Mouse (Mus musculus) limb, embryonic 12.5 days (tissue): ENCODE data around the gene Zfp598. TPM values are rescaled to one million over a fixed set of nuclear protein-coding genes. Genes with fewer than 3 reads are reported as not detected.
A peak's percentile ranks its signal among the peaks of the same experiment; 100 is the strongest.

ENCODE experiments used
- ATAC-seq: fragments of 200-750 bp; cut with Nextera tagmentation; 2 replicates; pipeline ENCODE4 v1.8.0; 2017; ENCODE audit warnings: low read depth, moderate TSS enrichment; ENCODE audit not compliant: insufficient number of reproducible peaks, insufficient read depth, low FRiP score, low TSS enrichment
- H3K27ac ChIP-seq: fragments of 300-500 bp; sonication (generic); 2 replicates; pipeline ENCODE4 v1.5.1; 2016; ENCODE audit warnings: mild to moderate bottlenecking, moderate library complexity
- H3K27me3 ChIP-seq: fragments of 300-500 bp; sonication (generic); 2 replicates; pipeline ENCODE4 v1.6.1; 2016; ENCODE audit warnings: mild to moderate bottlenecking, moderate library complexity
- H3K36me3 ChIP-seq: fragments of 300-500 bp; sonication (generic); 2 replicates; pipeline ENCODE4 v1.6.1; 2016; ENCODE audit warnings: mild to moderate bottlenecking, moderate library complexity
- H3K4me1 ChIP-seq: fragments of 300-500 bp; sonication (generic); replicated peaks from 2 replicates; pipeline ENCODE4 v1.6.1; 2016
- H3K4me2 ChIP-seq: fragments of 300-500 bp; sonication (generic); 2 replicates; pipeline ENCODE4 v1.6.1; 2016; ENCODE audit warnings: mild to moderate bottlenecking, moderate library complexity
- H3K4me3 ChIP-seq: fragments of 300-500 bp; sonication (generic); replicated peaks from 2 replicates; pipeline ENCODE4 v1.5.1; 2016; ENCODE audit warnings: mild to moderate bottlenecking
- H3K9ac ChIP-seq: fragments of 300-500 bp; sonication (generic); replicated peaks from 2 replicates; pipeline ENCODE4 v1.6.1; 2016; ENCODE audit warnings: mild to moderate bottlenecking, moderate library complexity
- H3K9me3 ChIP-seq: fragments of 300-500 bp; sonication (generic); 2 replicates; pipeline ENCODE4 v1.6.1; 2016; ENCODE audit warnings: mild to moderate bottlenecking, moderate library complexity
- WGBS: fragments of 180-500 bp; shearing (Covaris S2); methylation state at CpG from one replicate; pipeline ENCODE4 v1.1.7; 2016; 5-methylcytosine and 5-hydroxymethylcytosine counted together
- polyA plus RNA-seq: library from polyadenylated mRNA; unstranded; fragments of >200 nt; fragmentation: Nextera tagmentation; extraction: Ambion mirVana; gene quantifications from 2 replicates; pipeline ENCODE4 v1.2.1, GENCODE M21; 2016

Zfp598 gene
- polyA plus RNA-seq, 1 experiment from 2014 or later: 24.5 TPM

- Histone ChIP-seq H3K27ac (peak overlapping the region; percentile 98), H3K9me3 (no peaks in the 10 kb centered on the region), H3K9ac (peak overlapping the region; percentile 40; the same call in 1 of the 2 replicates), H3K4me2 (0 out of 2 replicates have a peak overlapping the region, but pooled peaks have one; percentile 48), H3K36me3 (peaks cover 58% of the 10 kb centered on the region), H3K27me3 (no peaks in the 10 kb centered on the region), H3K4me3 (no peak overlapping the region), H3K4me1 (peaks cover 35% of the 10 kb centered on the region)
- WGBS: 93% methylated on average over 4 of the region's 4 CpGs
- no peak for ATAC-seq
Measured at GRCm38 (mm10) chr17:24638214-24638613, 31.3 kb upstream of the Zfp598 start.

- ATAC-seq: peak; percentile 22; the same call in 1 of the 2 replicates
- H3K9me3 ChIP-seq: no peaks in the 10 kb centered on the region
- peak overlapping the region; percentile 48 for H3K4me2 ChIP-seq
- H3K9ac ChIP-seq: peak overlapping the region; percentile 40; the same call in 1 of the 2 replicates
- whole genome bisulfite sequencing: 44% methylated on average over 9 of the region's 9 CpGs
- H3K27me3 ChIP-seq: no peaks in the 10 kb centered on the region
- peaks cover 35% of the 10 kb centered on the region for H3K4me1 ChIP-seq
- 0 out of 2 replicates have a peak overlapping the region, but pooled peaks have one; percentile 6 for H3K4me3 ChIP-seq
- peak overlapping the region; percentile 98 for H3K27ac ChIP-seq
- H3K36me3 ChIP-seq: peaks cover 58% of the 10 kb centered on the region
Measured at GRCm38 (mm10) chr17:24638840-24639239, 30.6 kb upstream of the Zfp598 start.

GRCm38 (mm10) chr17:24639571-24639988, 29.9 kb upstream of the Zfp598 start:
- peak; percentile 82 for ATAC-seq
- Histone ChIP-seq H3K4me2 (peak overlapping the region; percentile 48), H3K9ac (peak overlapping the region; percentile 57), H3K9me3 (no peaks in the 10 kb centered on the region), H3K27me3 (no peaks in the 10 kb centered on the region), H3K36me3 (peaks cover 61% of the 10 kb centered on the region), H3K4me3 (peak overlapping the region; percentile 6), H3K4me1 (peaks cover 43% of the 10 kb centered on the region), H3K27ac (peak overlapping the region; percentile 98)
- WGBS: 14% methylated on average over 5 of the region's 5 CpGs

- H3K9me3 ChIP-seq: no peaks in the 10 kb centered on the region
- H3K4me1 ChIP-seq: peaks cover 48% of the 10 kb centered on the region
- peak overlapping the region; percentile 57; the same call in 1 of the 2 replicates for H3K9ac ChIP-seq
- H3K4me2 ChIP-seq: peak overlapping the region; percentile 48
- H3K27me3 ChIP-seq: no peaks in the 10 kb centered on the region
- WGBS: 86% methylated on average over 7 of the region's 7 CpGs
- ATAC-seq: no peak
- peaks cover 66% of the 10 kb centered on the region for H3K36me3 ChIP-seq
- peak overlapping the region; percentile 98 for H3K27ac ChIP-seq
- no peak overlapping the region; the same call in 1 of the 2 replicates for H3K4me3 ChIP-seq
Measured at GRCm38 (mm10) chr17:24640119-24640518, 29.4 kb upstream of the Zfp598 start.

GRCm38 (mm10) chr17:24640581-24640980, 28.9 kb upstream of the Zfp598 start:
- peaks cover 53% of the 10 kb centered on the region for H3K4me1 ChIP-seq
- no peaks in the 10 kb centered on the region for H3K9me3 ChIP-seq
- no peak for ATAC-seq
- peaks cover 69% of the 10 kb centered on the region for H3K36me3 ChIP-seq
- H3K9ac ChIP-seq: no peak overlapping the region
- 96% methylated on average over 15 of the region's 15 CpGs for WGBS
- no peaks in the 10 kb centered on the region for H3K27me3 ChIP-seq
- no peak overlapping the region for H3K4me3 ChIP-seq
- no peak overlapping the region for H3K4me2 ChIP-seq
- H3K27ac ChIP-seq: peak overlapping the region; percentile 98

GRCm38 (mm10) chr17:24641944-24642343, 27.5 kb upstream of the Zfp598 start:
- peaks cover 71% of the 10 kb centered on the region for H3K36me3 ChIP-seq
- H3K4me2 ChIP-seq: no peak overlapping the region
- ATAC-seq: no peak
- 91% methylated on average over 14 of the region's 14 CpGs for WGBS
- no peak overlapping the region for H3K9ac ChIP-seq
- no peaks in the 10 kb centered on the region for H3K9me3 ChIP-seq
- peaks cover 53% of the 10 kb centered on the region for H3K4me1 ChIP-seq
- no peaks in the 10 kb centered on the region for H3K27me3 ChIP-seq
- H3K4me3 ChIP-seq: no peak overlapping the region
- no peak overlapping the region for H3K27ac ChIP-seq

- ATAC-seq: no peak
- H3K9ac ChIP-seq: no peak overlapping the region
- peaks cover 72% of the 10 kb centered on the region for H3K36me3 ChIP-seq
- no peaks in the 10 kb centered on the region for H3K27me3 ChIP-seq
- H3K9me3 ChIP-seq: no peaks in the 10 kb centered on the region
- H3K4me3 ChIP-seq: no peak overlapping the region
- no peak overlapping the region for H3K4me2 ChIP-seq
- no peak overlapping the region for H3K27ac ChIP-seq
- peaks cover 58% of the 10 kb centered on the region for H3K4me1 ChIP-seq
- 61% methylated on average over 6 of the region's 6 CpGs for WGBS
Measured at GRCm38 (mm10) chr17:24642791-24643343, 26.6 kb upstream of the Zfp598 start.

- 39% methylated on average over 7 of the region's 7 CpGs for WGBS
- Histone ChIP-seq H3K36me3 (peaks cover 59% of the 10 kb centered on the region), H3K4me3 (no peak overlapping the region), H3K9ac (0 out of 2 replicates have a peak overlapping the region, but pooled peaks have one; percentile 0), H3K9me3 (no peaks in the 10 kb centered on the region), H3K4me2 (peak overlapping the region; percentile 6; the same call in 1 of the 2 replicates), H3K27me3 (no peaks in the 10 kb centered on the region), H3K27ac (peak overlapping the region; percentile 72), H3K4me1 (peaks cover 60% of the 10 kb centered on the region)
- no peak for ATAC-seq
Measured at GRCm38 (mm10) chr17:24644030-24644715, 25.3 kb upstream of the Zfp598 start.

GRCm38 (mm10) chr17:24644875-24645721, 24.4 kb upstream of the Zfp598 start:
- H3K4me1 ChIP-seq: peaks cover 55% of the 10 kb centered on the region
- WGBS: 87% methylated on average over 9 of the region's 9 CpGs
- H3K4me3 ChIP-seq: no peak overlapping the region
- peak overlapping the region; percentile 72 for H3K27ac ChIP-seq
- no peak overlapping the region for H3K4me2 ChIP-seq
- H3K36me3 ChIP-seq: peaks cover 58% of the 10 kb centered on the region
- H3K9me3 ChIP-seq: no peaks in the 10 kb centered on the region
- H3K27me3 ChIP-seq: no peaks in the 10 kb centered on the region
- 0 out of 2 replicates have a peak overlapping the region, but pooled peaks have one; percentile 0 for H3K9ac ChIP-seq
- no peak for ATAC-seq

- no peak overlapping the region for H3K4me2 ChIP-seq
- peak overlapping the region; percentile 18; the same call in 1 of the 2 replicates for H3K27ac ChIP-seq
- H3K36me3 ChIP-seq: peaks cover 50% of the 10 kb centered on the region
- H3K4me3 ChIP-seq: no peak overlapping the region
- H3K9me3 ChIP-seq: no peaks in the 10 kb centered on the region
- peaks cover 57% of the 10 kb centered on the region for H3K4me1 ChIP-seq
- ATAC-seq: no peak
- no peaks in the 10 kb centered on the region for H3K27me3 ChIP-seq
- WGBS: 73% methylated on average over 3 of the region's 3 CpGs
- no peak overlapping the region for H3K9ac ChIP-seq
Measured at GRCm38 (mm10) chr17:24645916-24646315, 23.6 kb upstream of the Zfp598 start.

- WGBS: 90% methylated on average over 4 of the region's 4 CpGs
Measured at GRCm38 (mm10) chr17:24646381-24646780, 23.1 kb upstream of the Zfp598 start.

More at GRCm38 (mm10) chr17:24646381-24646780, 23.1 kb upstream of the Zfp598 start:
- no peak overlapping the region; the same call in 1 of the 2 replicates for H3K27ac ChIP-seq
- no peak for ATAC-seq
- peaks cover 57% of the 10 kb centered on the region for H3K4me1 ChIP-seq
- no peak overlapping the region for H3K9ac ChIP-seq
- no peaks in the 10 kb centered on the region for H3K9me3 ChIP-seq
- H3K36me3 ChIP-seq: peaks cover 47% of the 10 kb centered on the region
- H3K27me3 ChIP-seq: no peaks in the 10 kb centered on the region
- H3K4me2 ChIP-seq: no peak overlapping the region
- H3K4me3 ChIP-seq: no peak overlapping the region
